Mouse (Mus musculus): Measurements from ENCODE around the gene Pnpla3. TPM values are rescaled to one million over a fixed set of nuclear protein-coding genes. Genes with fewer than 3 reads are reported as not detected.

Gene Pnpla3
- polyA plus RNA-seq, 1 experiment = 39.9 TPM

- H3K27me3 ChIP-seq (ENCODE audit: control insufficient read depth, insufficient read depth, low read length) = no peaks in the 10 kb centered on the region
- no peak overlapping the region for H3K27ac ChIP-seq (ENCODE audit: insufficient read depth, low read length)
- TF ChIP-seq CTCF (IDR thresholded peaks at IDR 0.05; ENCODE audit: borderline replicate concordance, insufficient read depth, low read depth, low read length) (no peak), POLR2A (IDR thresholded peaks at IDR 0.05; ENCODE audit: borderline replicate concordance, insufficient read depth, low read length) (no peak)
- DNase-seq = no peak
- WGBS = 94% methylated on average over 7 of the region's 7 CpGs
- peaks cover 5% of the 10 kb centered on the region; the same call in 1 of the 2 replicates for H3K4me1 ChIP-seq (ENCODE audit: control insufficient read depth, insufficient read depth, low read length)
- no peak overlapping the region for H3K4me3 ChIP-seq (replicated peaks; ENCODE audit: insufficient read depth, low read depth, low read length)
Measured at GRCm38 (mm10) chr15:84214476-84214875, 46.8 kb downstream of the Pnpla3 start.

GRCm38 (mm10) chr15:84215273-84215672 lies 47.6 kb downstream of the Pnpla3 start:
- 73% methylated on average over 2 of the region's 2 CpGs for WGBS
- Histone ChIP-seq H3K27ac (ENCODE audit: insufficient read depth, low read length) (no peak overlapping the region), H3K4me1 (ENCODE audit: control insufficient read depth, insufficient read depth, low read length) (peaks cover 5% of the 10 kb centered on the region; the same call in 1 of the 2 replicates), H3K27me3 (ENCODE audit: control insufficient read depth, insufficient read depth, low read length) (no peaks in the 10 kb centered on the region), H3K4me3 (replicated peaks; ENCODE audit: insufficient read depth, low read depth, low read length) (no peak overlapping the region)
- TF ChIP-seq CTCF (IDR thresholded peaks at IDR 0.05; ENCODE audit: borderline replicate concordance, insufficient read depth, low read depth, low read length) (no peak), POLR2A (IDR thresholded peaks at IDR 0.05; ENCODE audit: borderline replicate concordance, insufficient read depth, low read length) (no peak)
- DNase-seq = no peak

- Histone ChIP-seq H3K27me3 (ENCODE audit: control insufficient read depth, insufficient read depth, low read length) (no peaks in the 10 kb centered on the region), H3K27ac (ENCODE audit: insufficient read depth, low read length) (no peak overlapping the region), H3K4me1 (ENCODE audit: control insufficient read depth, insufficient read depth, low read length) (peaks cover 5% of the 10 kb centered on the region; the same call in 1 of the 2 replicates), H3K4me3 (replicated peaks; ENCODE audit: insufficient read depth, low read depth, low read length) (no peak overlapping the region)
- TF ChIP-seq POLR2A (IDR thresholded peaks at IDR 0.05; ENCODE audit: borderline replicate concordance, insufficient read depth, low read length) (no peak), CTCF (IDR thresholded peaks at IDR 0.05; ENCODE audit: borderline replicate concordance, insufficient read depth, low read depth, low read length) (no peak)
- no peak for DNase-seq
Measured at GRCm38 (mm10) chr15:84216026-84216425, 48.4 kb downstream of the Pnpla3 start.

- TF ChIP-seq CTCF (IDR thresholded peaks at IDR 0.05; ENCODE audit: borderline replicate concordance, insufficient read depth, low read depth, low read length) = no peak
- TF ChIP-seq POLR2A (IDR thresholded peaks at IDR 0.05; ENCODE audit: borderline replicate concordance, insufficient read depth, low read length) = no peak
- 50% methylated on average over 7 of the region's 7 CpGs for whole genome bisulfite sequencing
- no peak overlapping the region for H3K27ac ChIP-seq (ENCODE audit: insufficient read depth, low read length)
- peaks cover 5% of the 10 kb centered on the region; the same call in 1 of the 2 replicates for H3K4me1 ChIP-seq (ENCODE audit: control insufficient read depth, insufficient read depth, low read length)
- H3K4me3 ChIP-seq (replicated peaks; ENCODE audit: insufficient read depth, low read depth, low read length) = no peak overlapping the region
- no peaks in the 10 kb centered on the region for H3K27me3 ChIP-seq (ENCODE audit: control insufficient read depth, insufficient read depth, low read length)
- DNase-seq = no peak
Measured at GRCm38 (mm10) chr15:84216461-84217084, 48.9 kb downstream of the Pnpla3 start.

- no peak for DNase-seq
- Histone ChIP-seq H3K4me3 (replicated peaks; ENCODE audit: insufficient read depth, low read depth, low read length) (no peak overlapping the region), H3K27me3 (ENCODE audit: control insufficient read depth, insufficient read depth, low read length) (no peaks in the 10 kb centered on the region), H3K4me1 (ENCODE audit: control insufficient read depth, insufficient read depth, low read length) (peaks cover 5% of the 10 kb centered on the region; the same call in 1 of the 2 replicates), H3K27ac (ENCODE audit: insufficient read depth, low read length) (no peak overlapping the region)
- WGBS = 66% methylated on average over 23 of the region's 23 CpGs
- TF ChIP-seq CTCF (IDR thresholded peaks at IDR 0.05; ENCODE audit: borderline replicate concordance, insufficient read depth, low read depth, low read length) = no peak
- TF ChIP-seq POLR2A (IDR thresholded peaks at IDR 0.05; ENCODE audit: borderline replicate concordance, insufficient read depth, low read length) = no peak
Measured at GRCm38 (mm10) chr15:84217969-84218782, 50.5 kb downstream of the Pnpla3 start.

- TF ChIP-seq CTCF (IDR thresholded peaks at IDR 0.05; ENCODE audit: borderline replicate concordance, insufficient read depth, low read depth, low read length) = no peak
- no peak for TF ChIP-seq POLR2A (IDR thresholded peaks at IDR 0.05; ENCODE audit: borderline replicate concordance, insufficient read depth, low read length)
- DNase-seq = no peak
- H3K4me1 ChIP-seq (ENCODE audit: control insufficient read depth, insufficient read depth, low read length) = peaks cover 5% of the 10 kb centered on the region; the same call in 1 of the 2 replicates
- 61% methylated on average over 9 of the region's 9 CpGs for WGBS
- no peaks in the 10 kb centered on the region for H3K27me3 ChIP-seq (ENCODE audit: control insufficient read depth, insufficient read depth, low read length)
- no peak overlapping the region for H3K4me3 ChIP-seq (replicated peaks; ENCODE audit: insufficient read depth, low read depth, low read length)
- H3K27ac ChIP-seq (ENCODE audit: insufficient read depth, low read length) = no peak overlapping the region
Measured at GRCm38 (mm10) chr15:84218783-84219271, 51.2 kb downstream of the Pnpla3 start.

- TF ChIP-seq CTCF (IDR thresholded peaks at IDR 0.05; ENCODE audit: borderline replicate concordance, insufficient read depth, low read depth, low read length) (no peak), POLR2A (IDR thresholded peaks at IDR 0.05; ENCODE audit: borderline replicate concordance, insufficient read depth, low read length) (no peak)
- WGBS = 57% methylated on average over 5 of the region's 5 CpGs
- peaks cover 4% of the 10 kb centered on the region; the same call in 1 of the 2 replicates for H3K4me1 ChIP-seq (ENCODE audit: control insufficient read depth, insufficient read depth, low read length)
- no peak overlapping the region for H3K4me3 ChIP-seq (replicated peaks; ENCODE audit: insufficient read depth, low read depth, low read length)
- H3K27ac ChIP-seq (ENCODE audit: insufficient read depth, low read length) = no peak overlapping the region
- H3K27me3 ChIP-seq (ENCODE audit: control insufficient read depth, insufficient read depth, low read length) = no peaks in the 10 kb centered on the region
- DNase-seq = no peak
Measured at GRCm38 (mm10) chr15:84221539-84221938, 53.9 kb downstream of the Pnpla3 start.

All from cerebellum, adult 2 months (tissue).